Mouse (Mus musculus) lung, adult 2 months (tissue): ENCODE data around the gene Atp5h. TPM values are rescaled to one million over a fixed set of nuclear protein-coding genes. Genes with fewer than 3 reads are reported as not detected.

Experiments
- DNase-seq: peaks from one replicate; pipeline ENCODE4 v3.0.0; 2022
- H3K4me1 ChIP-seq: fragments of 200-500 bp; 2 replicates; pipeline ENCODE4 v1.6.1; 2011; ENCODE audit warnings: low read length; ENCODE audit not compliant: control insufficient read depth, insufficient read depth
- H3K4me3 ChIP-seq: fragments of 200-500 bp; replicated peaks from 2 replicates; pipeline ENCODE3; 2011; ENCODE audit warnings: low read depth, mild to moderate bottlenecking, control low read depth, low read length; ENCODE audit errors: extremely low read depth
- CTCF ChIP-seq: fragments of 200-500 bp; IDR thresholded peaks from 2 replicates; pipeline ENCODE4 v1.5.1; 2011; ENCODE audit warnings: mild to moderate bottlenecking, low read length, control low read depth; ENCODE audit not compliant: insufficient read depth
- POLR2A ChIP-seq: fragments of 200-500 bp; IDR thresholded peaks from 2 replicates; pipeline ENCODE4 v1.6.1; 2011; ENCODE audit warnings: low read depth, mild to moderate bottlenecking, control low read depth, low read length, borderline replicate concordance; ENCODE audit errors: extremely low read depth
- WGBS: fragments of 180-500 bp; shearing (Covaris S2); methylation state at CpG from one replicate; pipeline ENCODE4 v1.1.7; 2018; 5-methylcytosine and 5-hydroxymethylcytosine counted together
- polyA plus RNA-seq: library from polyadenylated mRNA; depleted of rRNA; stranded (reverse); fragments of >200 nt; gene quantifications from 2 replicates; pipeline ENCODE4 v1.2.3, GENCODE M21; 2012

Gene Atp5h
- polyA plus RNA-seq, 1 experiment, result 108 TPM

- no peak for DNase-seq
- TF ChIP-seq POLR2A (no peak), CTCF (no peak)
- Histone ChIP-seq H3K4me1 (no peaks in the 10 kb centered on the region), H3K4me3 (no peak within 1 kb of the TSS)
- WGBS, result 96% methylated on average over 9 of the region's 9 CpGs
Measured at GRCm38 (mm10) chr11:115439906-115440595, 20.3 kb upstream of the Atp5h start, which contains the start of gene Trim80. TSS of gene Trim80 (plus strand) at chr11:115440545.

DNA sequence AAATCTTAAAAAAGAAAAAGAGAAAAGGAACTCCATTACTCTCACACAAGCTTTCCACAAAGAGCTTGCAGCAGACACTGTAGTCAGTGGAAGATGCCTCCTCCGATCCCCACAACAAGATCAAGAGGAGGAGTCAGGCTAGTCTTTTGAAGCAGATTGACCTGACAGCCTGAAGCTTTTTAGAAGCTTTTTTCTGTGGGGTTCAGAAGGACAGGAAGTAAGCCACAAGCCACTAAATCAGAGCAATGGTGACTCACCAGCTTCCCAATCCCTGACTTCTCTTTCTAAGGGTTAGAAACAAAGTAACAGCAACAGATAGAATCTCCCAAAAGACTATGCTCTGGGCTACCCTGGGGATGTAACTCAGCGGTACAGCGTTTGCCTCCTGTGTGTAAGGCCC is 19.6 kb upstream of the Atp5h start:
- no peak overlapping the region for H3K4me3 ChIP-seq
- no peak for DNase-seq
- TF ChIP-seq CTCF, result no peak
- TF ChIP-seq POLR2A, result no peak
- WGBS, result 77% methylated on average over 3 of the region's 3 CpGs
- no peaks in the 10 kb centered on the region for H3K4me1 ChIP-seq

DNA sequence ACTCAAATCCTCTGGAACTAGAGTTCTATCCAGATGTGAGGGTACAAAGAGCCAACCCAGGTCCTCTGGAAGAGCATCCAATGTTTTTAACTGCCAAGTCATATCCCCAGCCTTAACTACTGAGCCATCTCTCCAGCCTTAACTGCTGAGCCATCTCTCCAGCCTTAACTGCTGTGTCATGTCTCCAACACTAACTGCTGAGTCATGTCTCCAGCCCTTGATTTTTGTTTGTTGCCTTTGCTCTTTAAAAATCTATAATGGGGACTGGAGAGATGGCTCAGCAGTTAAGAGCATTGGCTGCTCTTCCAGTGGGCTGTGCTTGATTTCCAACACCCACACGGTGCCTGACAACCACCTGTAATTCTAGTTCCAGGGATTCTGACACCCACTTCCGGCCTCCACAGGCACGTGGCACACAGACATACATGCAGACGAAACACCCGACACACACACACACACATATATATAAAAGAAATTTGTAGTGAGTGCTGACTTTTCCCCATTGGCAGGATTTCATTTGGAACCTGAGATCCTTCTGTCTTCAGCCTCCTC is 17.9 kb upstream of the Atp5h start:
- 63% methylated on average over 5 of the region's 5 CpGs for WGBS
- H3K4me3 ChIP-seq, result no peak overlapping the region
- no peaks in the 10 kb centered on the region for H3K4me1 ChIP-seq
- DNase-seq, result no peak
- TF ChIP-seq POLR2A (no peak), CTCF (no peak)

DNA sequence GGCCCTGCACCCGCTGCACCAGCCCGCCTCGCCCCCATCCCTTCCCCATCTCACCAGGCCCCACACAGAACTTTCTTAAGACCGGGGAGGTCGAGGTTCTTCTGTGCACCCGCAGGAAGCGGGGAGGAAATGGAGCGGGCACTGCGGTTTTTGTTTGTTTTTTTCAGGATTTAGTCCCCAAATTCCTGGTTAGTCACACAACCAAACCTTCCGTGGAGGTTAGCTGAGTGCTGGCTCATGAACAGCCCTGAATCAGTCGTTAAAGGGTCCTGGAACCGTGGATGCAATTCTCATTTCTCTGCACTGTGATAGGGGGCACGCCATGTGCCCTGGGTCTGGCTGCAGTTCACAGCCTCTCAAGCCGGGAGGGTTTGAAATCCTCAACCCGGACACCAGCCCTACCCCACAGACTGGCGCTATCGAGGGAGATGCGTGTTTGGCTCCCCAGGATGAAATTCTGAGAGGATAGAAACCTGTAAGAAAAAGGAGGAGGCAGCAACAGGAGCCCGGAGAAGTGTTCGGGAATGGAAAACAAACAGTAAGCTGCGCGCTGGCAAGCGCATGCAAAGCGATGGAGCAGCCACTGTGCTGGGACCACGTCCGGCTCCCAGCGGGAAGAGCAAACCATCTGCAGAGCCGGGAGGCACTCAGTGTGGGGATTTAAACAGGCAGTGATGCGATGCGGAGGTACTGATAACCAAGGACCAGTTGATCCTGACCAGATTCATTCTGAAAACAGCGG is 16.0 kb upstream of the Atp5h start:
- DNase-seq, result no peak
- WGBS, result 10% methylated on average over 31 of the region's 31 CpGs
- H3K4me3 ChIP-seq, result no peak overlapping the region
- H3K4me1 ChIP-seq, result no peaks in the 10 kb centered on the region
- TF ChIP-seq CTCF (no peak), POLR2A (no peak)

- DNase-seq, result no peak
- Histone ChIP-seq H3K4me1 (no peaks in the 10 kb centered on the region), H3K4me3 (no peak overlapping the region)
- no peak for TF ChIP-seq CTCF
- no peak for TF ChIP-seq POLR2A
- 77% methylated on average over 6 of the region's 6 CpGs for WGBS
Measured at GRCm38 (mm10) chr11:115433342-115433741, 13.6 kb upstream of the Atp5h start.

- WGBS, result 56% methylated on average over 4 of the region's 4 CpGs
- Histone ChIP-seq H3K4me3 (no peak overlapping the region), H3K4me1 (peaks cover 3% of the 10 kb centered on the region)
- no peak for DNase-seq
- no peak for TF ChIP-seq POLR2A
- TF ChIP-seq CTCF, result no peak
Measured at GRCm38 (mm10) chr11:115432814-115433213, 13.1 kb upstream of the Atp5h start.

- no peak for DNase-seq
- Histone ChIP-seq H3K4me1 (peaks cover 7% of the 10 kb centered on the region), H3K4me3 (no peak overlapping the region)
- whole genome bisulfite sequencing, result 92% methylated on average over 6 of the region's 6 CpGs
- TF ChIP-seq CTCF, result no peak
- TF ChIP-seq POLR2A, result no peak
Measured at GRCm38 (mm10) chr11:115430561-115430960, 10.8 kb upstream of the Atp5h start.

DNA sequence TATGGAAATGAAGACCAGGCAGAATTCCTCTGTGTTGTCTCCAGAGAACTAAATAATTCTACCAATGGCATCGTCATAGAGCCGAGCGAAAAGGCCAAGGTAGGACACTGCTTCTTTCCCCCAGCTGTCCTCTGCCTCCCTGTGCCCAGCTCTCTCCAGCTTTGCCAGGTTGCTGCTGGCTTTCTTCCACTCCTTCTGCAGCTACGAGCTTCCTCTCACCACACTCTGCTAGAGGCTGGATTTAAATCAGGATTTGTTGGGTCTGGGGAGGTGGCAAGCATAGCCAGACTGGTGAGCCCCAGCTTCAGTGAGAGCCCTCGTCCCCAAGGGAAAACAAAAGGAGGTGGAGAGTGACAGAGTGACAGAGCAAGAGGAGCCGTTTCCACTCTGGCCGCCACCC is 9.5 kb upstream of the Atp5h start:
- peaks cover 7% of the 10 kb centered on the region for H3K4me1 ChIP-seq
- WGBS, result 77% methylated on average over 7 of the region's 7 CpGs
- TF ChIP-seq CTCF (no peak), POLR2A (no peak)
- no peak for DNase-seq
- no peak overlapping the region for H3K4me3 ChIP-seq

DNA sequence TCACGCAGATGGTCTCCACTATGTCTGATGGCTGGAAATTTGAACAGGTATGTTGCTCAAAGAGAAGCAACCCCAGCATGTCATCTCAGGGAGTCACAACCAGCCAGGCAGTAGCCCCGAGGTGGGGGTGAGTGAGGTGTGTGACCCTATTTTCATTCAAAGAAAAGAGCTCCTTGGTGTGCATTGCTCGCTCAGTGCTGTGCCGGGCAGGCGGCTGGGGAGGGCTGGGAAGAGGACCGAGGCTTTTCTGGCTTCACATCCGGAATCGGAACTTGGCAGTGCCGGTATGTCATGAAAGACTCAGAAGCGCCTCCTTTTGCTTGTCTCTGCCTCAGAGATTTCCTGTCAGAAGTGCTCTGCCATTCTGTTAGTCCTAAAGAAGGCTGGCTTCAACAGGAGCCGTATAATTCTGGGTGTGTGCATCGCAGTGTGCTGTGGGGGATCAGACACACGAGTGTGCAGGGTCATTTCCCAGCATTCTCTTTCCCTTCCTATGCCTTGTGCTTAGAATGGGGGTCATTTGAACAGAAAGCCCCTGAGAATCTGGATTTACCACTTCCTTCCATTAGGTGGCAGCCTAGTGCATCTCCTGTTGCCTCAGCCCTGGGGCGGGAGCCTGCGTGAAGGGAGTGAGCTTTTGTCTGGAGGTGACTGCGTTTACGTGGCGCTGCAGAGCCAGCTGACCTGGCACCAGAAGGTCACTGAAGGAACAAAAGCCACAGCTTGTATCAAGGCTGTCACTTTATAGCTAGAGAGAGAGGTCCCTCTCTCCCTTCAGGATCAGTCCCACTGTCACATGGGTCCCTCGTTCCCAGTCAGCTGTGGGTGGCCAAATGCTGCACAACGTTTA is 7.9 kb upstream of the Atp5h start:
- TF ChIP-seq POLR2A, result no peak
- TF ChIP-seq CTCF, result peak; percentile 74
- peak overlapping the region; percentile 35 for H3K4me3 ChIP-seq
- 23% methylated on average over 20 of the region's 20 CpGs for WGBS
- peak; percentile 41 for DNase-seq
- H3K4me1 ChIP-seq, result peaks cover 7% of the 10 kb centered on the region
